Comparison of ENCODE assay signal across 25 mouse cellular contexts in genomic region chr9:63273781-63274180, GRCm38 (mm10).
DNase-seq lines count a peak whose midpoint lies in the region; ATAC-seq and TF ChIP-seq lines count a peak whose summit lies in the region.
"Had no signal": no experiment of that assay in that cellular context is flagged by ENCODE, and none has a peak within 500 bp of the region (broad histone marks: within the 10 kb centered on the region; RNA-seq: fewer than 3 reads in every experiment).

No protein-coding gene starts in this region.

- H3K27me3 ChIP-seq in liver, postnatal 0 days (ENCODE audit: insufficient read depth, low read length): no peaks in the 10 kb centered on the region
- no peaks in the 10 kb centered on the region for H3K27me3 ChIP-seq in intestine, embryonic 15.5 days (replicated peaks)
- H3K27me3 ChIP-seq in stomach, embryonic 14.5 days (ENCODE audit: control insufficient read depth, insufficient read depth, low read length): no peaks in the 10 kb centered on the region
- H3K27me3 ChIP-seq in forebrain, postnatal 0 days (ENCODE audit: insufficient read depth, low read length): no peaks in the 10 kb centered on the region
- H3K27me3 ChIP-seq: embryonic facial prominence, embryonic 13.5 days; limb, embryonic 13.5 days; liver, embryonic 13.5 days had no signal

- no peak for TF ChIP-seq CTCF in liver, postnatal 0 days (IDR thresholded peaks at IDR 0.05; ENCODE audit: low read depth)
- no peak for TF ChIP-seq CTCF in forebrain, postnatal 0 days (IDR thresholded peaks at IDR 0.05; ENCODE audit: low read depth)

- peak; percentile 53 for ATAC-seq in liver, postnatal 0 days
- ATAC-seq in intestine, embryonic 15.5 days: peak; percentile 55
- 0 out of 2 replicates have a peak, but pooled peaks have one; percentile 23 for ATAC-seq in stomach, embryonic 14.5 days (ENCODE audit: insufficient number of reproducible peaks, insufficient read depth, low FRiP score, low read depth)
- no peak for ATAC-seq in forebrain, postnatal 0 days
- ATAC-seq: activated CD4-positive, CD25-positive, alpha-beta regulatory T cell, adult 4 months; forebrain, embryonic 16.5 days; hindbrain, embryonic 16.5 days; midbrain, embryonic 16.5 days had no signal

- H3K4me2 ChIP-seq in liver, postnatal 0 days (ENCODE audit: low read depth, low read length): no peak overlapping the region
- H3K4me2 ChIP-seq in intestine, embryonic 15.5 days (replicated peaks): no peak overlapping the region
- no peak overlapping the region for H3K4me2 ChIP-seq in stomach, embryonic 14.5 days (replicated peaks; ENCODE audit: low read depth, low read length)
- H3K4me2 ChIP-seq in forebrain, postnatal 0 days (ENCODE audit: low read depth): no peak overlapping the region
- H3K4me2 ChIP-seq: embryonic facial prominence, embryonic 13.5 days; limb, embryonic 13.5 days; liver, embryonic 13.5 days; lung, embryonic 14.5 days; midbrain, embryonic 11.5 days had no signal

- H3K9me3 ChIP-seq in liver, postnatal 0 days (ENCODE audit: low read length): no peaks in the 10 kb centered on the region
- H3K9me3 ChIP-seq in intestine, embryonic 15.5 days: no peaks in the 10 kb centered on the region
- no peaks in the 10 kb centered on the region for H3K9me3 ChIP-seq in stomach, embryonic 14.5 days (ENCODE audit: control insufficient read depth, low read depth, low read length)
- no peaks in the 10 kb centered on the region for H3K9me3 ChIP-seq in forebrain, postnatal 0 days (ENCODE audit: low read length)
- H3K9me3 ChIP-seq: embryonic facial prominence, embryonic 13.5 days; hindbrain, embryonic 10.5 days; limb, embryonic 13.5 days; liver, embryonic 13.5 days had no signal

- no peak overlapping the region for H3K4me3 ChIP-seq in liver, postnatal 0 days (ENCODE audit: low read depth, low read length)
- no peak overlapping the region for H3K4me3 ChIP-seq in intestine, embryonic 15.5 days (replicated peaks)
- no peak overlapping the region for H3K4me3 ChIP-seq in stomach, embryonic 14.5 days (ENCODE audit: low read depth, low read length)
- no peak overlapping the region for H3K4me3 ChIP-seq in forebrain, postnatal 0 days (ENCODE audit: low read depth, low read length)
- H3K4me3 ChIP-seq: embryonic facial prominence, embryonic 13.5 days; hindbrain, embryonic 10.5 days; limb, embryonic 13.5 days; liver, embryonic 13.5 days had no signal

- 62% methylated on average over 6 of the region's 6 CpGs for WGBS in liver, postnatal 0 days (ENCODE audit: insufficient replicate concordance)
- WGBS in intestine, embryonic 15.5 days: 59% methylated on average over 6 of the region's 6 CpGs
- 57% methylated on average over 6 of the region's 6 CpGs for WGBS in stomach, embryonic 14.5 days
- 93% methylated on average over 6 of the region's 6 CpGs for WGBS in forebrain, postnatal 0 days

- no peaks in the 10 kb centered on the region; the same call in 1 of the 2 replicates for H3K36me3 ChIP-seq in liver, postnatal 0 days (replicated peaks; ENCODE audit: insufficient read depth, low read length)
- H3K36me3 ChIP-seq in intestine, embryonic 15.5 days: no peaks in the 10 kb centered on the region
- no peaks in the 10 kb centered on the region; the same call in 1 of the 2 replicates for H3K36me3 ChIP-seq in stomach, embryonic 14.5 days (ENCODE audit: control insufficient read depth, insufficient read depth, low read length)
- H3K36me3 ChIP-seq in forebrain, postnatal 0 days (ENCODE audit: insufficient read depth): no peaks in the 10 kb centered on the region
- H3K36me3 ChIP-seq: liver, embryonic 13.5 days had no signal

- no peak for TF ChIP-seq EP300 in liver, postnatal 0 days (IDR thresholded peaks at IDR 0.05; ENCODE audit: low read depth)

- no peak overlapping the region for H3K9ac ChIP-seq in liver, postnatal 0 days (replicated peaks)
- no peak overlapping the region for H3K9ac ChIP-seq in intestine, embryonic 15.5 days
- no peak overlapping the region for H3K9ac ChIP-seq in stomach, embryonic 14.5 days (replicated peaks; ENCODE audit: low read depth, low read length)
- no peak overlapping the region for H3K9ac ChIP-seq in forebrain, postnatal 0 days
- H3K9ac ChIP-seq: embryonic facial prominence, embryonic 13.5 days; limb, embryonic 13.5 days; liver, embryonic 13.5 days; lung, embryonic 14.5 days had no signal

- DNase-seq in liver, postnatal 0 days: no peak
- no peak for DNase-seq in liver
- no peak for DNase-seq in T-cell, adult 2 months (ENCODE audit: low spot score)
- DNase-seq in forebrain, postnatal 0 days: no peak
- DNase-seq: B cell, adult 2 months; cerebellum, adult 11-12 months; cerebellum, postnatal 10 days; heart, postnatal 14 days; kidney, adult 9 months; kidney, postnatal 10 days; liver, embryonic 13.5 days; lung, embryonic 14.5 days; lung, postnatal 36 days; right cerebral cortex, adult 18-20 months; spleen, adult 18-20 months had no signal

- H3K27ac ChIP-seq in liver, postnatal 0 days (ENCODE audit: low read depth): no peak overlapping the region
- H3K27ac ChIP-seq in intestine, embryonic 15.5 days: no peak overlapping the region
- no peak overlapping the region for H3K27ac ChIP-seq in stomach, embryonic 14.5 days (ENCODE audit: low read length)
- no peak overlapping the region for H3K27ac ChIP-seq in forebrain, postnatal 0 days (ENCODE audit: low read depth, low read length)
- H3K27ac ChIP-seq: embryonic facial prominence, embryonic 13.5 days; hindbrain, embryonic 10.5 days; limb, embryonic 13.5 days; liver, embryonic 13.5 days had no signal

- no peaks in the 10 kb centered on the region; the same call in 1 of the 2 replicates for H3K4me1 ChIP-seq in liver, postnatal 0 days (ENCODE audit: insufficient read depth)
- no peaks in the 10 kb centered on the region for H3K4me1 ChIP-seq in intestine, embryonic 15.5 days (replicated peaks)
- no peaks in the 10 kb centered on the region for H3K4me1 ChIP-seq in stomach, embryonic 14.5 days (ENCODE audit: control insufficient read depth, insufficient read depth, low read length)
- no peaks in the 10 kb centered on the region for H3K4me1 ChIP-seq in forebrain, postnatal 0 days (ENCODE audit: insufficient read depth)
- H3K4me1 ChIP-seq: liver, embryonic 13.5 days had no signal
